Mouse (Mus musculus) retina, adult 2 months (tissue): ENCODE data around the gene Ephb4.

Source experiments
- DNase-seq: peaks from one replicate; pipeline ENCODE4 v3.0.0-alpha.2; 2012; ENCODE audit warnings: low read depth, low spot score

The Ephb4 gene

DNA sequence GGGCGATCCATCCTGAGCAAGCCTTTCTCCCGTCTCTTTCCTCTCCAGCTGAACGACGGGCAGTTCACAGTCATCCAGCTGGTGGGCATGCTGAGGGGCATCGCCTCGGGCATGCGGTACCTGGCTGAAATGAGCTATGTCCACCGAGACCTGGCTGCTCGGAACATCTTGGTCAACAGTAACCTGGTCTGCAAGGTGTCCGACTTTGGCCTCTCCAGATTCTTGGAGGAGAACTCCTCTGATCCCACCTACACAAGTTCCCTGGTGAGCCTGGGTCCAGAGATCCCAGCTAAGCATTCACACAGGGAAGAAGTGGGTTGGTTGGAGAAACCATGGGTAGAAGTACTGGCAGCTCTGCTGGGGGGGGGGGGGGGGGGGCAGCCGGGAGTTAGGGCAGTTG lies 19.8 kb downstream of the Ephb4 start:
- DNase-seq = no peak

- DNase-seq = no peak
Observed at GRCm38 (mm10) chr5:137373371-137373950, 23.6 kb downstream of the Ephb4 start.

- DNase-seq = no peak
Observed at GRCm38 (mm10) chr5:137374521-137375080, 24.7 kb downstream of the Ephb4 start.

GRCm38 (mm10) chr5:137375627-137376026 lies 25.7 kb downstream of the Ephb4 start:
- DNase-seq = no peak

- no peak for DNase-seq
Observed at GRCm38 (mm10) chr5:137376198-137376597, 26.3 kb downstream of the Ephb4 start.

- DNase-seq = no peak
Observed at GRCm38 (mm10) chr5:137376722-137377121, 26.8 kb downstream of the Ephb4 start.

DNA sequence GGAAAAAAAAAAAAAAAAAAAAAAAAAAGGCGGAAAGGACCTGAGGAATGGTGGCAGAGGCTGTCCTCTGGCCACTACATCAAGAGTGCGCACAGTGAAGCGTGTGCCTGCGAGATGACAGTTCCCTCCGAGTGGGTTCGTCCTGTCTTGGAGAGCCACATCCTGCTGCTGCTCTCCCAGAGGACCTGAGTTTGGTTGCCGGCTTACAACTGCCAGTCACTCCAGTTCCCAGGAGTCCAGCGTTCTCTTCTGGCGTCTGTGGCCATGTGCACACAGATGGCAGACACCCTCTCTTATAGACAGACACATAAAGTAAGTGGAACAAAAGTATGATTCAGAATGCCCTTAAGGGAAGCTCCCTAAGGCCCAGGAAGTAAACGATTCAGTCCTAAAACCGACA lies 27.3 kb downstream of the Ephb4 start:
- DNase-seq = no peak

- DNase-seq = no peak
Observed at GRCm38 (mm10) chr5:137377603-137378002, 27.7 kb downstream of the Ephb4 start.

- peak; percentile 16 for DNase-seq
Observed at GRCm38 (mm10) chr5:137381152-137381551, 31.2 kb downstream of the Ephb4 start.

DNA sequence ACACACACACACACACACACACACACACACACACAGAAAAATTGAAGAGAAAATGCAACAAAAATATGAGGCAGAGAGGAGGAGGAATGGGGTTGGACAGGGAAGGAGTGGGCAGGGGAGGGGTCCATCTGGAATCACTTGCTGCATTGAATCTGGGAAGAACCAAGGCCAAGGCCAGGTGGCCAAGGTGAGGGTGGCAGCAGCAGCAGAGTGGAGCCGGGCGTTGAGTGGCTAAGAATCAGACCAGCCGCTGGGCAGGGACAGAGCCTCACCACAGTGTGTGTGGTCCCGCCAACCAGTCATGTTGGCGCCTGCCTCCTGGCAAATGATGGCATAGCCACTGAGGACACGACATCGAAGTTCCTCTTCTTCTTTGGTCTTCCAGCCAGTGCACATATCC lies 33.5 kb downstream of the Ephb4 start:
- DNase-seq = no peak

DNA sequence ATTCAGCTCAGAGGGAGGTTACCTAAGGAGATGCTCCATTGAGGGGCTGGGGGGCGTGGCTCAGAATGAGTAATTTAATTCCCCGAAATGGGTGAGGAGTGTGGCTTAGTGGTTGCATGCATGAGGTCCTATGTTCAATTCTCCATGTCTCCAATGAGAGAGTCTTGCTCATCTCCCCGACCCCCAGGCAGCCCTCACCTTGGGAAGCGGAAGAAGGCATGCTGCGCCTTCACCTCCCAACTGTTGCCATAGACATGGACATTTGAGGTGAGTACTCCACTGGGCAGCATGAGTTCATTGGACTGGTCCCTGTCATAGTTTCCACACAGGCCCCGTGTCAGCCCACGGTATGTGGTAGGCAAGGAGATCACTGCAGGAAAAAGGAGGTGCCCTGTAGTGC lies 36.8 kb downstream of the Ephb4 start:
- DNase-seq = no peak

GRCm38 (mm10) chr5:137391641-137392040 lies 41.7 kb downstream of the Ephb4 start:
- DNase-seq = no peak

DNA sequence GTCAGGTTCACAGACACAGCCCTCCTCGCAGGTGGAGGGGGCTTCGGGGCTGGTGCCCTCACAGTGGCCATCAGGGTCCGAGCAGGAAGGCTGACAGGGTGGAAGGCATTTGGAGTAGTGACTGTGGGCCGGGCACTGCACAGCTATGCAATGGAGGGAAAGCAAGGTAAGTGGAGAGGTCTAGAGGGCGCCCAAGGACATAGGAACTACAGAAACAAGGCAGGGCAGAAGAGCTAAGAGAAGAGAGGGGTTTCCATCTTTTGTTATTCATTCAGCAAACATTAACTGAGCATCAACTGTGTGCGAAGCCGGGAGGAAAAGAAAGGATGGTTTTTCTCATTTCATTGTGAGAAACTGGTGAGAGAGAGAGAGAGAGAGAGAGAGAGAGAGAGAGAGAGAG lies 44.5 kb downstream of the Ephb4 start:
- no peak for DNase-seq

GRCm38 (mm10) chr5:137404081-137404480 lies 54.2 kb downstream of the Ephb4 start:
- no peak for DNase-seq

DNA sequence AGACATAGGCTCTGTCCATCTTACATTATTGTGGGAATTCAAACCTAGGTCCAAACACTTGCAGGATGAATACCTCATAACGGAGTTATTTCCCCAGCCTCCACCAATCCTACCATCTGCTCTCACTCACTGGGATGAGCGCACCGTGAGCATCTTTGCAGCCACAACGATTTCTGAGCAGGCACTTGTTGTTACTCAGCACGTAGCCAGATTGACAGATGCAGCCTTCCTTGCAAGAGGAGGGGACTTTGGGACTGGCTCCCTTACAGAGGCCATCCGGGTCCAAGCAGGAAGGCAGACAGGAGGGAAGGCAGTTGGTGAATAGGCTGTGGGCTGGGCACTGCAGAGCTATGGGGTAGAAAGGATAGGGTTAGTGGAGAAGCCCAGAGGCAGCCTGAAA lies 59.5 kb downstream of the Ephb4 start:
- DNase-seq = no peak

GRCm38 (mm10) chr5:137410066-137410465 lies 60.2 kb downstream of the Ephb4 start:
- DNase-seq = no peak

- no peak for DNase-seq
Observed at GRCm38 (mm10) chr5:137410549-137410948, 60.6 kb downstream of the Ephb4 start.

- no peak for DNase-seq
Observed at GRCm38 (mm10) chr5:137411235-137411634, 61.3 kb downstream of the Ephb4 start.

DNA sequence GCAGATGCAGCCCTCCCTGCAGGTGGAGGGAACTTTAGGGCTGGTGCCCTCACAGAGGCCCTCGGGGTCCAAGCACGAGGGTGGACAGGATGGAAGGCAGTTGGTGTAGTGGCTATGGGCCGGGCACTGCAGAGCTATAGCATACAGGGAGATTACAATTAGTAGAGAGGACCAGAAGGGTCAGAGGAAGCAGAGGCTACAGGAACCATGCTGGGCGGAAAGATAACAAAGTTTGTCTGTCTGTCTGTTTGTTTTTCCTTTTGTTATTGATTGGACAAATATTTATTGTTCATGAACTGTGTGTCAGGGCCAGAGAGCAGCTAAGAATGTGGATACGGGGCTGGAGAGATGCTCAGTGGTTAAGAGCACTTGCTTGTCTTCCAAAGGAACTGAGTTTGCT lies 64.3 kb downstream of the Ephb4 start:
- no peak for DNase-seq

DNA sequence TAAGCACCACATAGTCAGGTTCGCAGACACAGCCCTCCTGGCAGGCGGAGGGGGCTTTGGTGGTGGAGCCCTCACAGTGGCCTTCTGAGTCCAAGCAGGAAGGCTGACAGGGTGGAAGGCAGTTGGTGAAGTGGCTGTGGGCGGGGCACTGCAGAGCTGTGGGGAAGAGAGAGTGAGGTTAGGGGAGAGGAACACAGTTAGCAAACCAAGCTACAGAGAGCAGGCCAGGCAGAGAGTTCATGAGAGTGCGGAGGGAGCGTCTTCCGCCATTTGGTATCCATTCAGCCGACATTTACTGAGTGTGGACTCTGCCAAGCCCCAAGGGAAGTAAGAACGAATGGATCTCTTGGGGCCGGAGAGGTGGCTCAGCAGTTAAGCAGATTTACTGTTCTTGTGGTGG lies 69.2 kb downstream of the Ephb4 start:
- DNase-seq = no peak

DNA sequence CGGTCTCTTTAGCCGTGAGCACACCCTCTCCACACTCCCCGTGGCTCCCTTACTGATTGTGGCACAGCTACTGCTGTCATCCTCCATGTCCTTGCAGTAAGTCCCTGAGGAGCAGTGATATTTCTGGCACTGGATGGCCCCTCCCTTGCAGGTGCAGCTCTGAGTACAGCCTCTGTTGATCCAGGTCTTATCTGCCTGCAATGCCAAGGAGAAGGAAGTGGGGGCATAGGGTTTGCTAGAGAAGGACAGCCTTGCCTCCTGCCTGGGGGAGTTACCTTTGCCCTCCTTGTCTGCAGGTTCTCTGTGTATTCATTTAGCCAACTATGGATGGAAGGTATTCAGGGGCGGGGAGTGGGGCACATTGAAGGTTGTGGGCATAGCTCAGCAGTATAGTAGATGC lies 69.9 kb downstream of the Ephb4 start:
- no peak for DNase-seq

- no peak for DNase-seq
Observed at GRCm38 (mm10) chr5:137425648-137426047, 75.7 kb downstream of the Ephb4 start.
